Mouse (Mus musculus) lung, postnatal 25 days (tissue): ENCODE results near the gene Gm28042.
A peak's percentile ranks its signal among the peaks of the same experiment; 100 is the strongest.

ENCODE experiments used
- DNase-seq: peaks from one replicate; pipeline ENCODE4 v3.0.0; 2022; ENCODE audit warnings: low spot score

Gene Gm28042

GRCm38 (mm10) chr2:120060190-120060589 lies 32.9 kb downstream of the Gm28042 start:
- peak; percentile 82 for DNase-seq

GRCm38 (mm10) chr2:120060651-120061050 lies 33.4 kb downstream of the Gm28042 start:
- no peak for DNase-seq

GRCm38 (mm10) chr2:120062248-120062647 lies 35.0 kb downstream of the Gm28042 start:
- DNase-seq: no peak

- DNase-seq: no peak
Observed at GRCm38 (mm10) chr2:120064639-120065038, 37.3 kb downstream of the Gm28042 start.

GRCm38 (mm10) chr2:120065243-120065642 lies 38.0 kb downstream of the Gm28042 start:
- DNase-seq: no peak

DNA sequence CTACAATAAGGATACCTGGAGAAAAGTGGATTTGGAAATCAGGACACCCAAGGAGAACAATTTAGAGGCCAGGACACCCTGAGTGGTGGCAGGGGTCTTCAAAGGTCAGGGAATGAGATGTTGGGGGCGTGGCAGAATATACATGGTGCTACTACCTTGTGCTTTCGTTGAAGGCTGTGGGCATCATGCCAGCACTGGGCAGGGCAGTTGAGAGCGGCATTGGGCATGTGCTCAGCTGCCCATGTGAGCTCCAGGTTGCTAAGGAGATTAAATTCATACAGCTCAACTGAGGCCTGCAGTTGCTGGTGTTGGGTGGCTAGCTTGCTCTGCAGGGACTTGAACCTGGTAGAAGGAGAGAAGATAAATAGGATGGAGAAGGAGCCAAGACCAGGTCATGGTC lies 38.9 kb downstream of the Gm28042 start:
- peak; percentile 48 for DNase-seq

DNA sequence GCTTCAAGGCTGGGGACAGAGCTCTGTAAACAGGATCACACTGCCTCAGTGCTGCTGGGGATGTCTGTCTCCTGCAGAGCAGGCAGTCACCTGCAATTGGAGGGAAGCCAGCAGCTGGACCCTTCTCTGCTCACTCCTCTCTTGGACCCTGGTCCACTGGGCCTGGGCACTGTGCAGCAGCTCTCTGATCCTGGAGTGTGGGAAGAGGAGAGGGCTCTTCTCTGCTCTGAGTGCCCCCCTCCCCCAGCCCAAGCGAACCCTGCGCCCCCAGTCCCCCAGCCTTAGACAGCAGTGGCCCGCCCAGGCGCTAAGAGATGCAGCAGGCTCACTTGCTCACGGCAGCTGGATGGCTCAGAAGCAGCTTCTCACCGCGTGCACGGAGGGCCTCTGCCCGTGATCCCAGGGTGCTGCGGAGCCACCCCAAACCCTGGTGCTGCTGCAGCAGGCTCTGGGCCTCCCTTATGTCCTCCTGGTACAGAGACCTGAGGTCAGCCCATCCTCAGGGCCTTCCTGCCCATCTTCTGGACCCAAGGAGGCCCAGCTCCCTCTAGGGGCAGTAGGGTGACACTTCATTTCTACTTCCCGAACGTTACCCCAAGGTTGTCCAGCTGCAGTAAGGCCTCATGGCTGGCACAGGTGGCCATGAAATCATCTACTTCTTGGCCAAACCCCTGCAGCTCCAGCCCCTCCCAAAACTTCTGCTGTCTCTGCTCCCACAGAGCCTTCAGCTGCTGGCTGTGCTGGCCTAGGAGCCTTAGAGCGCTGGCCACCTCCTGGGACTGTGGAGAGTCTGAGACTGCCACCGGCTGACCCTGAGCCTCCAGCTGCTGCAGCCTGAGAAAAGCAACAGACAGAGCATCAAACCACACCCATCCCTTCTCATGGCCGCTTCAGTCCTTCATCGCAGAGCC lies 41.5 kb downstream of the Gm28042 start:
- peak; percentile 39 for DNase-seq

GRCm38 (mm10) chr2:120069466-120069990 lies 42.2 kb downstream of the Gm28042 start:
- no peak for DNase-seq

DNA sequence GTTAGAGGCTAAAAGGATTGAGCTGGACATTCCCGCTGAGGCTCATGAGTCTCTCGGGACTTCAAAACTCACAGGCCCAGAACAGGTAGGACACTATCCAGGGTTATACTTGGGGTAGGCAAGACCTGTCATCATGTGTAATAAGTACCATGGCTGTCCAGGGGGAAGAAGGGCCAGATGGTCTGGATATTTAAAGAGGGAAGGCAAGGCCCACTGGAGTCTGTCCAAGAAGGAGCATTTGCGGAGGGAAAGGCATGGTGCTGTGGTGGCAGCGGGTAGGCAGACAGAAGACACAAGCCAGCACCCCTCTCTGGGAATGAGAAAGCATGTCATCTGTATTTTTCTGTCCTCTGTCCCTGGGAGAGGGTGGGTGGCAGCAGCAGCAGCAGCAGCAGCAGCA lies 46.8 kb downstream of the Gm28042 start:
- no peak for DNase-seq

DNA sequence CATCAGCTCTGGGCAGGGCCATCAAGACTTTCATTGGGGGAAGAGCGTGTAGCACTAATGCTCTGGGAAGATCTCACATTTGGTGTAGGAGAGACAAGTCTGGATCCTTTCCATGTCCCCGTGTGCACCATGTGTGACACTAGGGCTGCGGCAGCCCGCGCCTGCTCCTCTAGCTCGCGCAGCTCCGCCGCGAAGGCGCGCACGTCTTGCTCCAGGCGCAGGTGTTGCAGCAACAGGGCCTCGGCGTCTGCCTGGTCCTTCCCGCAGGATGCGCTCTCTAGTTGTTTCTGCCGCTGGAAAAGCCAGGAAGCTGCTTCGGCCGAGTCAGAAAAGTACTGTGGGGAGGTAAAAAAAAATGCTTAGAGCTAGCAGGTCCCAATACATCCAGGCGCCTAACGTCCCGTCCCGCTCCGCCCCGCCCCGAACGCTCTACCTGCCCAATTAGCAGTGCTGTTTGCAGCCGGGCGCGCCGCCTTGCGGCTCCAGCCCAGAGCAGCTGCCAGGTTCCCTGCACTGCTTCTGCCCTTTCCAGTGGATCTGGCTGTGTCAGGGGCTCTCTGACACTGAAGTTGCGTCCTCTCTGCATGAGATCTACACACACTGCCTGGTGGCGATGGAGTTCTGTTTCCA lies 48.9 kb downstream of the Gm28042 start:
- DNase-seq: peak; percentile 59

DNA sequence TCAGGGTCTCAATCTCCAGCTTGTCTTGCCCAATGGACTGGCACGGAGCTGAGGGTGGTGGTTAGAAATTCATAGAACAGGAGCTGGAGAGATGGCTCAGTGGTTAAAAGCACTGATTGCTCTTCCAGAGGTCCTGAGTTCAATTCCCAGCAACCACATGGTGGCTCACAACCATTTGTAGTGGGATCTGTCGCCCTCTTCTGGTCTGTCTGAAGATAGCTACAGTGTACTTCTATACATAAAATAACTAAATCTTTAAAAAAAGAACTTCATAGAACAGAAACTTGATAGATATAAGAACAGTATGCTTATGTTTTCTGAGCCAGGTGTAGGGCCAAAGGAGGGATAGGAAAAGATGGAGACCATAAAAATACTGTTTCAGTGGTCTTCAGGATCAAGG lies 55.1 kb downstream of the Gm28042 start:
- no peak for DNase-seq

DNA sequence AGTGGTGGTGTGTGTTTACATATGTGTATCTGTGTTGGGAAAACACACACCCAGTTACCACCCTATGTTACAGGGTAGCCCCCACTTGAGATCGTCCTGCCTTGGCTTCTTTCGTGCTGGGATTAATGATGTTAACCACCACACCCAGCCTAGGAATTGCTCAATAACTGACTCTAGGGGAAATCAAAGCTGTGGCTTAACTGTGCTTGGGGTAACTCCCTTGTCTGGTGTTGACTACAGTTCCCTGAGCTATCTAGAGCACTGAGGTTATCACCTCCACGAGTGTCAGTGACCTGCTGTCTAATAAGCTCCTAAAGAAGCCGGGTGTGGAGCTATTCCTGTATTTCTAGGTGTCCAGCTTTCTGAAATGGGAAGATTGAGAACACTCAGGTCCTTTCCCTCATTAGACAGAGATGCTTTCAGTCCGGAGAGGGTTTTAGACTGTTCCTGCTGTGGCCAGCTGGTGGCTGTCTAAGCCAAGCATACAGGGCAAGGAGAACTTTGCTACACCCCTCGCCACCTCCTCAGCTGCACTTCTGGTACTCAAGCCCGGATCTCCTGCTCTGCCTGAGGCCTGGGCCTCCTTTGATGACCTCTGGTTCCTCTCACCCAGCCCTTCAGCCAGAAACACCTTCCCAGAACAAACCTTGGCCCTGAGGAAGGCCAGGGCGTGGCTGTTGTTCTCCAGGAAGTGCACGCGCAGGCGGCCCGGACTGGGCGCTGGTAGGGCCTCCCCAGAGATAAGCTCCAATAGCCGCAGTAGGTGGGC lies 57.5 kb downstream of the Gm28042 start:
- DNase-seq: peak; percentile 72

GRCm38 (mm10) chr2:120086038-120086437 lies 58.7 kb downstream of the Gm28042 start:
- DNase-seq: no peak

- no peak for DNase-seq
Observed at GRCm38 (mm10) chr2:120087391-120087790, 60.1 kb downstream of the Gm28042 start.

DNA sequence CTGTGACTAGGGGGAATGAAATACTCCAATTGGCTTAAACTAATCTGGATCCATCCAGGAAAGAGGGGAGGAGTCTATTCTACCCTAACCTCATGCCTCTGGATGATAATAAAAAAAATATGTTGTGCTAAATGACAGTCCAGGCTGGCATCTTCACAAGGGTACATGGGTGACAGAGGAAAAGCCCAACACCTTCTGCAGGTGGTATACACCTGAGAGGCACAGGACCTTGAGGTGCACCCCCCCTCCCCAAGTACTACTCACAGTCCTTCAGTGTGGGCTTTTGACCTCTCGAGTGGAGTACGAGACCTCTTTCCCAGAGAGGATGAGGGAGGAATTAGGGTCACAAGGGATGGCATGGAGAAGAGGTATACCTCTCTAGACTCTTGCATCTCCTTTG lies 60.6 kb downstream of the Gm28042 start:
- no peak for DNase-seq

DNA sequence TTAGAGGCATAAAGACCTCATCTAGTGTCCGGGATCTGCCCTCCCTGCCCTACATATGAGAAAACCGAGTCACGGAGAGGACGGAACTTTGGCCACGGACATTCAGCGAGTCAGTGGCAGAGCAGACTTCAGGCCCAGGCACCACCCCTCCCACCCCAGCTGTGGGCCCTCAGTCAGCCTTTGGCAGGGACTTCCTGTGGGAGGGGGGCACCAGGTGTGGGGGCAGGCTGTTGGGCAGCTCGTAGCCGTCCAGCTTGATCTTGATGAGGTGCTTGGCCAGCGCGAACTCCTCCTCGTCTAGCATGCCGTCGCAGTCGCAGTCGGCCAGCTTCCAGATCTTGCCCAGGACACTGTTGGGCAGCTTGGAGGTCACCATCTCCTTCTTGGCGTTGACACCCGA lies 63.7 kb downstream of the Gm28042 start:
- no peak for DNase-seq
